Mouse (Mus musculus): ENCODE results near the gene Nceh1. TPM values are rescaled to one million over a fixed set of nuclear protein-coding genes. Genes with fewer than 3 reads are reported as not detected.

Gene Nceh1
- total RNA-seq (2021), result 10 to 100 TPM; 10.7 to 13.6 TPM
- long read RNA-seq, experiment 1, full-length matches to known transcripts, result 31 of 35 reads
- long read RNA-seq, experiment 1, partial matches to known transcripts, result 4 of 35 reads
- long read RNA-seq, experiment 1, other reads (novel, unspliced or antisense), result 0 of 35 reads
- long read RNA-seq, experiment 2, full-length matches to known transcripts, result 12 of 13 reads
- long read RNA-seq, experiment 2, partial matches to known transcripts, result 0 of 13 reads
- long read RNA-seq, experiment 2, other reads (novel, unspliced or antisense), result 1 of 13 reads

DNA sequence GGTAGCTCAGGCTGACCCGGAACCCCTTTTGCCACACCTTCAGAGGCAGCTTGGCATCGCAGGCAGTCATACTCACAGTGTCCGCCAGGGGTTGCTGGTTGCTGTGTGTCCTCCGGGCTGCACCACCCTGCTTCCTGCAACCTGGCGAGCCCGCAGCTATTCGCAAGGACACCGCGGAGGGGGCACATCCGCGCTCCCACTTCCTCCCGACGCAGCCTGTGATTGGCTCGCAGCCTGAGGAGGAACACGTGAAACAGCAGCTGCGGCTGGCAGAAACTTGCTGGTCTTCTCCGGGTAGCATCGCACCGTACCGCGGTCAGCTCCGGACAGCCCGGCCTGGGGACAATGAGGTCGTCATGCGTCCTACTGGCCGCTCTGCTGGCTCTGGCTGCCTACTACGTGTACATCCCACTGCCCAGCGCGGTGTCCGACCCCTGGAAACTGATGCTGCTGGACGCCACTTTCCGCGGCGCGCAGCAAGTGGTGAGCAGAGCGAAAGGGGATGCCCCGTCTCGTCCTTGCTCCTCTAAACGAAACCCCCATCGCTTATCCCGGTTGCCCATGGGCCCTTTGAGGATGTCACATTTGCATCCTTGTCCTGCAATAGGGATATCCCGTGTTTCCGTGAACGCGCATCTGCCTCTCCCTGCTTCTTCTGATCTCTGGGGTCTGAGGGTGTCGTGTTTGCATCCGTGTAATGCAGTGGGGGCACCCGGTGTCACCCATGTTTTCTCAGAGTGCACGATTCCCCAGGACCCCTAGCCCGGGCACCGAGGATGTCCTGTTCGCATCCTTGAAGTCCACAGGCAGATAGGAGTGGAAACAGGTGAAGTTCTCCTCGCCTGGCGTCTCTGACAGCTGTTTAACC lies at the start of gene Nceh1:
Gene Nceh1 (plus strand): TSS at position 233 of the 868 bp plus-strand sequence.
- peak; percentile 89 for DNase-seq

DNA sequence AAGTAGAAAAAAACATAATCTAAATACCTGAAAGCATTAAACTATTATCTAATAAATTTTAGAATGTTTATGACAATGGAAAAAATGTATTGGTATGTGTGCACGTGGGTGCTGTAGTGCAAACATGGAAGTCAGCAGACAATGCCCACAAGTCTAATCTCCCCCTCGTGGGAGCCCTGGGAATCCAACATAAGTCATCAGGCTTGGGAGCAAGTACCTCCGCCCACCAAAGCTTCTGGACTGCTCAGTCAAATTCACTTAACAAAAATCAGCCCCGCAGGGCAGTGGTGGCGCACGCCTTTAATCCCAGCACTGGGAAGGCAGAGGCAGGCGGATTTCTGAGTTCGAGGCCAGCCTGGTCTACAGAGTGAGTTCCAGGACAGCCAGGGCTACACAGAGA lies 42.7 kb upstream of the Nceh1 start:
- DNase-seq, result no peak

DNA sequence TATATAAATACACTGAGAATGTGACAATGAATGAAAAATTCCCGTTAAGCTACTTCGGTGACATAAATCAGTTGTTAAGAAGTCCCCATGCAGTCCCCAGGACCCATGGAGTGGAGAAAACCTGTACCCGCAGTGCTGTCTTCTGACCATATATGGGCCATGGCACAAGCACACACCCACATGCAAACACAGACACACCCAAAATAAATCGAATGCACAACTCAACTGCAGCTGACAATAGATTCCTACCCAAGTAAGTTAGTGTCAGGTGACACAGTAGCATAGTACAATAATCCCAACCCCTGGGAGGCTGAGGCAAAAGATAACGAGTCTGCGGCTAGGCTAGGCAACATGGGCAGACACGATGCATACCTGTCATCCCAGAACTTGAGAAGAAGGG lies 39.2 kb upstream of the Nceh1 start:
- DNase-seq, result no peak

DNA sequence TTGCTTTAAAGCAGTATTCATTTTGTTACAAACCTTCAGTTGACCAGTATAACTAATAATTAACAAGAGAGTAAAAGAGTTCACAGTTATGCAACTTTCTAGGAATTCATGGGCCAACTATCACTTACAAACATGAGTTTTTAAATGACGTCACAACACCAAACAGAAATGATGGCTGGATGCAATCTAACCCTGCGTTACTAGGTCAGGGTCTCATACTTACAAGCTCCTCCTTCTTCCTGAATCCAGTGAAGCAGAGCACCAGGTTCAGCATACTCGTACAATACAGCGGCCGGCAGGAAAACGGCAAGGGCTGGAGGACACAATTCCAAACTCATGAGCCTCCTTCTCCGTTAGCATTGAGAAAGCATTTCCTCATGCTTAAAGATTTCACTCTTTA lies 37.0 kb upstream of the Nceh1 start:
- DNase-seq, result no peak

DNA sequence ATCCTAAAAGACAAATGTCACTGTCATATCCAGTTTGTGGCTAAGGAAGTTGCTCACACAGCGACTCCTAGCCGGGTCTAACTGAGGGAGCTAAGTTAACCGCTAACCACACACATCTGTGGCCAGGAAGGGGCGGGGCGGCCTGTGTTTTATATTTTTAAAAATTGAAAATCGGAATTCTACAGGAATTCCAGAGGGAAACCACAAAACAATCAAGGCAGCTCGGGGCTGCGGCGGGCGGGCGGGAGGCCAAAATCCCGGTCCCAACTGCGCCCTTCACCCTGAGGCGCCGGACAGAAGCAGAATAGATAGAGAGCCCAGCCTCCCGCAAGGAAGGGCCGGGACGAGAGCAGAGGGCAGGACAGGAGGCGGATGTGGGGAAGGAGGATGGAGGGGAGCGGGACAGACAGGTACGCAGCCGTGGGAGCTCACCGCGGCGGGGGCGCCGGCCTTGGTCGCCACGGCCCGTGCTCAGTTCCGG lies 29.5 kb upstream of the Nceh1 start:
- DNase-seq, result peak; percentile 20

DNA sequence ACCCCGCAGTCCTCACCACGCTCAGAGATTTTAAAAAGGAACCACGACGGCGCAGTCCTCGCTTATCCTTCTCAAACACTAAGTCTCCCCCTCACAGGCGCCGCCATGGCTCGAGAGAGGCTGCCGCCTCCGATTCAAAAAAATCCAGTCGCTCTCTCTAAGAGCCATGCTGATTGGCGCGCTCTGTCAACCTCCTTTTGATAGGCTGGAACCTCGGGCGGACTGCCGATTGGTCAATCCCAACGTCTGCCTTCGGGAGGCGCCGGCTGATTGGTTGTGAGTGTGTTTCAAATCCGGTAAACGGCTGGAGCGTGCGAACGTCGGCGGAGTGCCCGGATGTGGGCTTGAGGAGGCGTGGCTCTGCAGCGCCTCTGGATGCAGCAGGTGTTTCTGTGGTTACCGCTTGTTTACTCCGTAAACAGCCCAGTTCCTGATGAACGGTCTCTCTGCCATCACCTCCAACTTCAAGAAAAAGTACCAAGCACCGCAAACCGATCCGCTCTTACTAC lies 29.0 kb upstream of the Nceh1 start, which contains the start of gene Ect2:
Gene Ect2 (minus strand): TSS at position 178 of the 509 bp plus-strand sequence.
- peak; percentile 99 for DNase-seq

DNA sequence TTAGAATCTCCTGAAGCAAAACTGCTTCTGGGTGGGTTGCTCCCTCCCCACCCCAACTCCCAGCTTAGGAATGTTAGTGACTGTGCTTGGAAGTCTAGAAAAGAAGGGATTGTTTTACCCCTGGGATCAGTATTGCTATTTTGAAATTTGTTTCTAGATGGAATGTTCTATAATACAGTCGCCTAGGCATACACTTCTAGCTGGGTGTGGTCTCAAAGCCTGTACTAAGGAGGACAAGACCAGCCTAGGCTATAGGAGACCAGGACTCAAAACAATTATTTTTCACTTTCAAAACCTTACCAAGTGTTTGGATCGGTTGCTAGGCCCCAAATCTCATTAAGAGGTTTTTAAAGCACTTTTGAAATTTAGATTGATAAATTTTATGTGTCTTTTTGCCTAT lies 28.5 kb upstream of the Nceh1 start:
- DNase-seq, result no peak

DNA sequence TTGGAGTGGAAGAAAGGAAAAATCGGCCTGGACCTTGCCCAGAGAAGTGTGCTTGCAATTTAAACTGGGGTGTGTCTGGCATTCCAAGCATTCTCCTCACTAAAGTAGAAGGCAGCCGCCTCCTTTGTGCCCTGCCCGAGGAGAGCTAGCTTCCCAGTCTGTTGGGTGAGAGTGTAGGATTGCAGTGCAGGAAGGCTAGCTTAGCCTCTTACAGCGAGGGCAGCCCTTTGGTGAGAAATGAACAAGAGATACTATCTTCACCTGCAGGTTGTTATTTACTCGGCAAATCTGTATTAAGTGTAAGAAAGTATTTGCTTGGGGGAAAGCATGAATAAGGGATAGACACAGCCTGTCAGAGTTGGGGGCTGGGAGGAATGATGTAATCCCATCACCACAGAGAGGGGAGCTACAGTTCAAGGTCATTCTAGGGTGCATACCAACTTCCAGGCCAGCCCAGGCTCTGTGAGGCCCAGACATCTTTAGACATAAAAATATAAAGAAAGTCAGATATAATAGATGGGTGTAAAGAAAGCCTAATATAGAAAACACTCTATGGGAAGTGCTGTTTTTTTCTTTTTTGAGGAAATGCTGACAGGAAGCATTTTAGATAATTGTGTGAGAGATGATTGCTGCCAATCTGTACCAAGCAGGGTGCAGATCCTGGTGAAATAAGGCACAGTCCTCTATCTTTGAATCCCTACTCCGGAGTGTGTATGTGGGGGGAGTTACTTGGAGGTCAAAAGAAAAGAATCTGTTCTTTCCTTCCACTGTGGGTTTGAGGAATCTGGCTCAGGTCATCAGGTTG lies 27.5 kb upstream of the Nceh1 start:
- DNase-seq, result peak; percentile 11

DNA sequence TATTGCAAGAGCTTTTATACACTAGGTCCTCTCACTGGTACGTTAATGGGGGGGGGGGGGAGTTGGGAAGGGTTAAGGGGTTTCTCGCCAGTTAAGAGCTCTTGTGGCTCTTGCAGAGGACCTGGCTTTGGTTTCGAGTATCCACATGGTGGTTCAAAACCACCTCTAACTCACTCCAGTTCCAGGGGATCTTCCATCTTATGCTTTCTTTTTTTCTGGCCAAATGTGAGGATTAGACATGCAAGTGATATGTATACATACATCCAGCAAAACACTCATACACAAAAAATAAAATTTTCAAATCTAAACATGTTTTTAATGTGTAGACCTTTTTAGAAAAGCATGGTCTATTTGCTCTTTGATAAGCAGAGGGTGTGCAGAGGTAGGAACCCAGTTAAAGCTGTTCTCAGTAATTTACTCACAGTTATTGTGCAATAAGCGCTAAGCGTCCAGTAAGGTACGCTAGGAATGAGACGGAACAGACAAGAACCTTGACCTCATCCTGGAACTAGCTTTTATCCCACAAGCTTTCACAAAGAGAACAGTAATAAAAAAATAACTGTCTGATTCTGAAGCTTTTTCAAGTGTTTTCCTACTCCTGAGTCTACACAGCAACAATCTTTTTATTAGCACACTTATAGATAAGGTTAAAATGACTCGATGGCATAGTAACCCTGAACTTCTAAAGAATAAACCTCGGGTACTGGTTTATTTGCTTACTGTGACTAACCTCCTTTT lies 26.7 kb upstream of the Nceh1 start:
- no peak for DNase-seq

DNA sequence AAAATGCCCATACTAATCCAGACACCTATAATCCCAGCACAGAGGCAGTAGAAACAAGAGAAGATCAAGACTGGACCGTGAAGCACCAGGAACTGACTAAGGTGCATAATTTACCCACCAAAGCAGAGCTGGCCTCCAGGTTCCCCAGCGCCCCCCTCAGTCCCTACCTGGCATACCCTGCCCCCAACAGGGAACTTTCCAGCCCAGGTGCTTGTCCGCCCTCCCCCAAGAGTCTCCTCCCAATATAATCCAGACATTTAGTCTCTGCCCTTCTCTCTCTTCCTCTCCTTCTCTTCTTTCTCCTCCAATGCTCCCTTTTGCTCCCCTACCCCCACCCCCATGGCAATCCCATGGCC lies 26.2 kb upstream of the Nceh1 start:
- no peak for DNase-seq

DNA sequence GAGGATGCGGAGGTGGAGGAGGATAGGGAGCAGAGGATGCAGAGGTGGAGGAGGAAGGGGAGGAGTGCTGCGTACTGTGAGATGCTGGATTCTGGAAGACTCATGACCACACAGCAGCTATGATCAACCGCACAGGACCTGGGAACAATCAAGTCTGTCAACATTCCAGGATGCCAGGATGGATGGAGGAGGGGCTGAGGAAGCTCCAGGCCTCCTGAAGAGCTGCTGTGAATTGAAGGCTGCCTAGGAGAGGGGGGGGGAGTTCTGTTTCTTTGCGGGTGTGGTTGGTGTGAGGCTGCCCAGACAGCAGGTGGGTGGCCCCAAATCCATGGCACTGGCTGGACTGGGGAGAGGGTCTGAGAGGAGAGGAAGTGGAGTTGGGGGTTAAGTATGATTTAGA lies 23.9 kb upstream of the Nceh1 start:
- no peak for DNase-seq

DNA sequence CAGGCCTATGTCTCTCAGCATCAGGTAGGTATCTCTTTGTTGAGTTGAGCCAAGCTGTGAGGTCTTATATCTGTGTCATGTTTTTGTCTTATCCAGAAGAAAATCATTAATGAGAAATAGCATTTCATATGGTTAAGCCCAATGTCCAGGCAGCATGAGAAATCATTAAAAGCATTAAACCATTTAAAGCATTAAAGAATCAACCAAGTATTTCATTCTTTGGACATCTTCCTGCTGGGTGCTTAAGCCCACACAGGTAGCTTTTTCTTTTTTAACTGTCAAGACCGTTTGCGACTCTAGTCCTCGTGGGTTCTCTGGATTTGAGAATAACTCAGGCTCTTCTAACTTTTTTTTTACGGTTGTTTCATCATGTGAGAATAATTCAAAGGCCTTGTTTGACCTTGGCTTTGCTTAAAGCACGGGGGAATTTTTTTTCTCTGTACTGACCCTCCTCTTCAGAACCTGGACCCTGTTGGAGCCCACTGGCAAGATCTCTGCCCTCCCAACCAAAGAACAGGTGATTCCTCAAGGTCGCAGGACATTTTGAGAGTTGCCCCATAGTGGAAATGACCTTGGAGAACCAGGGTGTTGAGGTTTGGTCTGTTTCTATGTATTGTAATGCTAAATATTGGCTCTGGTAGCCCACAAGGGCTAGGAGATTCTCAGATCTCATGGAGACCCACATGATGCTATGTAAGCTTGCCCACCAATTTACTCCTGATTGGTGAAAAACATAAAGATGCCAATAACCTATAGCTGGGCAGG lies 20.9 kb upstream of the Nceh1 start:
- DNase-seq, result no peak

DNA sequence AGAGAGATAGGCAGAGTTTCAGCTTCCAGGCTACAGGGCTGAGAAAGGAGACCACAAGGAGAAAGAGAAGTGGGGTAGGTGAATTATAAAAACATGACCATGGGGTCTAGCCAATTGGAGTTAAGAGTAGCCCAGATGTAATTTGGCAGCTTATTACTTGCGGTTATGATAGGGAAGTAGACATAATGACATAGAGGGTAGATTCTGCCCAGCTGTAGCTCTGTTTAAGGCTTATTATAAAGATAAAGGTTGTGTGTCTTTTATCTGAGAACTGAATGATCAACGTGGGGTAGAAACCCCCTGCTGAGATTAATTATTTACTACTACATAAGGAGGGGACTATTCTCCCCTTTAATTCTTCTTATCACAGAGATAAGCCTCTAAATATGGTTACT lies 20.4 kb upstream of the Nceh1 start:
- DNase-seq, result no peak

DNA sequence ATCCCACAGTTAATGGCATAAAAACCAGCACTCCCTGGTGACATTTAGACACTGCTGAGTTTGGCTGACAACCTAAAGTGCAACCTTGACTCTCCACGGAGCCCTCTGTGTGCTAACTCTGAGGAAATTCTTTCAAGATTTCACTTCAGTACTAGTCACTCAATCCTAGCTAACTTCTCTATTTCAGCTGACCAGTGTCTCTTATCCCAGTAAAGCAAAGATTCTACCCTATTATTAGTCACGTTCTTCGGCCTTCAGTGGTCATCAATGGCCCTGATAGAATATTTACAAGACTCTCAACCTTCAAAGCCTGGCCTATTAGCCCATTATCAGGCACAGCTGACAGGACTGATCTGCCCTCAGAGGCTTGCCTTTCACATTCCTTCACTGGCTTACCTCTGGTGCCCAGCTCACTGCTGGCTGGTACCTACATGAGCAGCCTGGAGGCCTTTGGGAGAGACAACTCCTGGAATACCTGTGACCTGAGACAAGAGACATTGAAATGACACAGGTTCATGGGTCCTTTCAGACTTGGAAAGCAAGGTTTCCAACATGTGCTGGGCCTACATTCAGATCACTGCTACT lies 17.2 kb upstream of the Nceh1 start:
- no peak for DNase-seq

DNA sequence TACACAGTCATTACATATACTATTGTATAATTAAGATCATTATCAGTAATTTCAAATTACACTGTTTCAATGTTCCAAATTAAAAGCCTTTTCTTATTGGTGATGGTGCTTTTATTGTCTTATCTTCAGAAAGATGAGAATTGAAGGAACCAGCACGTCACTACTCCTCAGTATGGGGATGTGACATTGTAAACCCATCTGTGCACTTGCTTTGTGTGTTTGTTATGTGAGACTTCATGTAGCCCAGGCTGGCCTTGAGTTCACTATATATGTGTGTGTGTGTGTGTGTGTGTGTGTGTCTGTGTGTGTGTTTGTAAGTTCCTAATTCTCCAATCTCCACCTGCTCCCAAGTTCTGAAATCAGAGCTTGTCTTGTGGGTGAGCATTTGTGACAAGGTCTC lies 12.5 kb upstream of the Nceh1 start:
- no peak for DNase-seq

DNA sequence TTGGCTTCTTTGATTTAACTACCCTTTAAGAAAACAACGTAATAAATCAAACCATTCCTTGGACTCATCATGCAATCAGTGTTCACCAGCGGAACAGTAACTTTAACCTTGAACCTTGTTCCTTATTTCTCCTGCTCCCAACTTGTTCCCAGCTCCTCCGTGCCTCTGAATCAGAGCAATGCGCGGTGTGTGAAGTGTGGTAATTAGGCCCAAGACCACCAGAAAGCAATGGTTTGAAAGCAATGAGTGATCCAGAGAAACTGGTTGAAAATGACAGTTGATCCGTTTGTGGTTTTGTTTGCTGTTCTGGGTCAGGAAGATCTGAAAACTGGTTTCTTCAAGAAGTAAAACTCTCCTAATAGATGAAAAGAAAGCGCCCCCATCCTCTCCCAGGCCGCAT lies 3.1 kb upstream of the Nceh1 start:
- DNase-seq, result no peak

DNA sequence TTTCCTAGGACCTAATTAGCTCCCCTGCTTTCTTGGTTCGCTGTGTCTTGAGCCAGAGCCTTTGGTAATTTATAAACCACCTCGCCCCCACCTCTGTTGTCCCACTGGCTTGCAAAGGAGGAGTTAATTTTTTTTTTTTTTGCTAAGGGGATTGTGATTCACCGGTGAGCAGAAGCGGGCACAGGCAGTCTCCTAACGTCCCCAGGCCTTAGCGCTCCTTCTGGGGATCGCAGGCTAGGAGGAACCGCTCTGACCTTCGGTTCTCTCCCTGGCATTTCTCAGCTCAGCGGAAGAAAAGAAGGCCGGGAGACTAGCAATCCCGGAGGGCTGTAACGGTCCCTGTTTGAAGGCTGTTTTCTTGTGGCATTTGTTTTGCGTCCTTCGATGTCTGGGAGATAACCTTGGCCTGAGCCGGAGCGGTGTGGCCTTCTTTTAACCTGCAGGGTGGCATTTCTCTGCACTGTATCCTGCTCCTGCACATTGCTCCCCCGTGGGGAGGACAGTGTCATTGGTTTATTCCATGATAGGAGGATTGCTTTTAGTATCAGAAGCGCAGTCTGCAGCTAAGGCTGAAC lies 923 bp downstream of the Nceh1 start:
- no peak for DNase-seq

DNA sequence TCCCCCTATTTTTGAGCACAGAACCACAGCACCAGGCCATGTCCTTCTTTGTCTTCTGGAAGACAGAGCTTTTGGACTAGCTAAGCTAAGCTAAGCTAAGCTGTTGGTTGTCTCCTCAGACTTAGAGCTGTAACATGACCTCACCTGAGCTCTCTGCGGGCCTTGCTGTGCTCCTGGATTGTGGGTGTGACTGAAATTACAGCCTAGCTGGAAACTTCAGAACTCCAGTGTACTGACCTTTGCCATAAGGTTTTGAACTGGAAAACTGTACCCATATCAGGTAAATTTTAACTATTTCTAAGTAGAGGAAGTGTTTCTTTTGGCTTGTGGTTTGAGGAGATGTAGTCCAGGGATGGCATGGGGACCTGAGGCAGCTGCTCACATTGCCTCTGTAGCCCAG lies 5.6 kb downstream of the Nceh1 start:
- DNase-seq, result no peak

DNA sequence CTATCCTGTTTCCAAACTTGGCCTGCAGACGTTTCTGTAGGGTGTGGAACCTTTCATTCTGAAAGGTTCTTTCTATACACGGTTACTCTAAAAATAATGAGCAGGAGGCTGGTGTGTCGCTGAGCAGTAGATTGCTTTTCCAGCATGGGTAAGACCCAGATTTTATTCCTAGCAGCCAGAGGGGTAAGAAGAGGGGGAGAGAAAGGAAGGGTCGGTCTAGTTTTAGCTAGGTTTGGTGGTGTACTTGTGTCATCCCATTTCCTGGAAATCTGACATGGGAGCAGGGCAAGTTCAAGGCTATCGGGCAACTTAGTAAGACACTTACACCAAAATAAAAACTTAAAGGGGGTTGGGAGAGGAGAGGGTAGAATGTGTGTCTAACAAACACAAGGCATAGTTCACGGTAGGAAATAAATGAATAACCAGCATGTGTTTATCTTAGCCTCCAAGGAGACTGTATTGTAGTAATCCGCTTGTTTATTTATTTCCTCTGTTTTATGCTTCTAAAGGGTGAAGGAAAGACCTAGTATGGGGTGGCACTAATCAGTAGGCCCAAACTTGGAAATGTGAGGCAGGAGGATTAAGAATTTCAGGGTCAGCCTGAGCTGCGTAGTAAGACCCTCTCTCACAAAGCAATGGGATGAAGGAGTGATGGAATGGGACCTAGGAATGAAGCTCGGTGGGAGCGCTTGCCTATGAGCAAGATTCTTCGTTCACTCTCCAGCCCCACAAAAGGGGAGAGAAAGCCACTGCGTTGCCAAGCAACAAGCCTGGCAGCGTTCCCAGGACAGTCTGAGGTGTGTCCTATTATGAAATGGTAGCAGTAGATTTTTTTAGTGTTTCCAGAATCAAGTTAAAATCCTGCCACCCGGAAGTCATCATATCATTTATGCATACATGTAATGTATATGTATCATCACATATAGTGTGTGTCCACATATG lies 6.8 kb downstream of the Nceh1 start:
- DNase-seq, result peak; percentile 55
